Mouse (Mus musculus): ENCODE measurements at regions not wholly inside any gene's neighbourhood (a gene's known extent, or its start where the extent isn't known, plus 50 kb on each side); places are given as distances from the start of the nearest gene placed in this dataset.
A peak's percentile ranks its signal among the peaks of the same experiment; 100 is the strongest.

DNA sequence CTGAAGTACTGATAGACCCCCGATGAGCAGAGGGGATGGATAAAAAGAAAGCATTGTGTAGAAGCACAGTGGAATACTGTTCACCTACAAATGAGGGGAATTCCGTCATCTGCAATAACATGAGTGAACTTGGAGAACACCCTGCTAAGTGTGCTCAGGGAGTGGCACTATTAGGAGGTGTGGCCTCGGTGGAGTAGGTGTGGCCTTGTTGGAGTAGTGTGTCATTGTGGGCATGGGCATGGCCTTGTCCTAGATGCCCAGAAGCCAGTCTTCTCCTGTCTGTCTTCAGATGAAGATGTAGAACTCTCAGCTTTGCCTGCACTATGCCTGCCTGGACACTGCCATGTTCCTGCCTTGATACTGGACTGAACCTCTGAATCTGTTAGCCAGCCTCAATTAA lies 86.2 kb upstream of the Kl start:
- Histone ChIP-seq H3K27me3 (no peaks in the 10 kb centered on the region), H3K4me1 (no peaks in the 10 kb centered on the region), H3K4me2 (replicated peaks) (no peak overlapping the region), H3K9ac (no peak overlapping the region), H3K4me3 (no peak overlapping the region), H3K36me3 (no peaks in the 10 kb centered on the region), H3K27ac (no peak overlapping the region), H3K9me3 (replicated peaks) (no peaks in the 10 kb centered on the region; the same call in 1 of the 2 replicates)
- WGBS, result 87% methylated on average over 3 of the region's 3 CpGs
- ATAC-seq (ENCODE audit: low FRiP score), result no peak

DNA sequence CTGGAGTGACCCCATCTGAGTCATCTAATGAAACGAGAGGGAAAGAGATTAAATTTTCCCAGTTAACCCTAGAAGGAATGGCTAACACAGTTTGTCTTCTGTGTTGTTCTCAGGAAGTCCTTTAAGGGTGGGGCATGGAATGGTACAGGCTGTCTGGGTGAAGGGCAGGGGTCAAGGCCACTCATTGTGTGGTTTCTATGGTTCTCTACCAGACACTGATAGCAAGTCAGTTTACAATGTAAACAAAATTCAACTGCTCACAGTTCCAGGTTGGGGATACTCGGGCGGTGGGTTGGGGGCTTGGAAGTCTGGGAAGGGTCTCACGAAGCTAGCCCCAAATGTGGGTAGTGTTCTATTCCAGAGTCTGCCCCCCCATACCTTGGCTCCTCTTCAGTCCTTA lies 82.5 kb upstream of the Kl start:
- no peak overlapping the region for H3K4me3 ChIP-seq
- WGBS, result 82% methylated on average over 4 of the region's 4 CpGs
- no peaks in the 10 kb centered on the region for H3K4me1 ChIP-seq
- H3K9me3 ChIP-seq (replicated peaks), result no peaks in the 10 kb centered on the region; the same call in 1 of the 2 replicates
- no peaks in the 10 kb centered on the region for H3K27me3 ChIP-seq
- H3K9ac ChIP-seq, result no peak overlapping the region
- no peak overlapping the region for H3K27ac ChIP-seq
- ATAC-seq (ENCODE audit: low FRiP score), result no peak
- H3K4me2 ChIP-seq (replicated peaks), result no peak overlapping the region
- H3K36me3 ChIP-seq, result no peaks in the 10 kb centered on the region

DNA sequence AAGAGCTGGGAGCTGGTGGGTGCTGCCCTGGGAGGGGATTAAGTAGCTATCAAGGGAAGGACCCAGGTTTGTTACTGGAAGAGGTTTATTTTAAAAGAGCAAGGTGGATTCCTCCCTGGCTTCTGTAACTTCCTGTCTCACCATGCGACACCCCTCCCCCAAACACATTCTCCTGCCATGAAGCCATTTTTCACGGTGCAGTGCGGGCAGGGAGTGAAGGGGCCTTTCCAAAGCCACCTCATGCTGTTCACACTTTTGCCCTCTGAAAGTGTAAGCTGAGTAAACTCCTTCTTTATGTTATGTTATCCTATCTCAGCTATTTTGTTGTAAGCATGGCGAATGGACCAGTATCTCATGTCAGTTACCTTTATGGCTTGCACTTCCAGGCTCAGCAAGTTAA lies 73.6 kb upstream of the Kl start:
- H3K4me1 ChIP-seq, result no peaks in the 10 kb centered on the region

DNA sequence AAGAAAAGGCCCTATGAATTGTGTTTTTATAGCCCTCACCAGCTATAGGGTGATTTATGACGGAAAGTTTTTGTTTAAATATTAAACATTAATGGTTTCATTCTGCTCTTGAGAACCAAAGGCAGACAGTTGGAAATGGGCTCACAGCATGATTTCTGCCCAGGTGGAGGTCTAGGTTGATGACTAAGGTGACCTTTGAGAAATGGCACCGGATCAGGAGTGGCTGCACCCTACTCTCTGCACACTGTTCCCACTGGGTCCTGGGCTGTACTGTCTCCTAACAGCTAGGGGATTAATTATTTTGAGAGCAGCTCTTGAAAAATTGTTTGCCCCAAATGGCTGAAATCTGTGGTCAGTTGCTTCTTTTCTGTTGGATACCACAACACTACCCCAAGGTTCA lies 68.7 kb upstream of the Kl start:
- H3K27me3 ChIP-seq, result no peaks in the 10 kb centered on the region
- no peak overlapping the region for H3K9ac ChIP-seq
- no peaks in the 10 kb centered on the region for H3K4me1 ChIP-seq
- H3K36me3 ChIP-seq, result no peaks in the 10 kb centered on the region
- no peak for ATAC-seq (ENCODE audit: low FRiP score)
- H3K9me3 ChIP-seq (replicated peaks), result no peaks in the 10 kb centered on the region
- H3K27ac ChIP-seq, result no peak overlapping the region
- WGBS, result 75% methylated on average over 2 of the region's 2 CpGs
- H3K4me2 ChIP-seq (replicated peaks), result no peak overlapping the region
- no peak overlapping the region for H3K4me3 ChIP-seq

More for the DNA sequence above, 73.6 kb upstream of the Kl start:
- no peak for ATAC-seq (ENCODE audit: low FRiP score)
- Histone ChIP-seq H3K9me3 (replicated peaks) (no peaks in the 10 kb centered on the region), H3K4me2 (replicated peaks) (no peak overlapping the region), H3K27me3 (no peaks in the 10 kb centered on the region), H3K27ac (no peak overlapping the region), H3K9ac (no peak overlapping the region), H3K4me3 (no peak overlapping the region), H3K36me3 (no peaks in the 10 kb centered on the region)
- 61% methylated on average over 4 of the region's 4 CpGs for WGBS

DNA sequence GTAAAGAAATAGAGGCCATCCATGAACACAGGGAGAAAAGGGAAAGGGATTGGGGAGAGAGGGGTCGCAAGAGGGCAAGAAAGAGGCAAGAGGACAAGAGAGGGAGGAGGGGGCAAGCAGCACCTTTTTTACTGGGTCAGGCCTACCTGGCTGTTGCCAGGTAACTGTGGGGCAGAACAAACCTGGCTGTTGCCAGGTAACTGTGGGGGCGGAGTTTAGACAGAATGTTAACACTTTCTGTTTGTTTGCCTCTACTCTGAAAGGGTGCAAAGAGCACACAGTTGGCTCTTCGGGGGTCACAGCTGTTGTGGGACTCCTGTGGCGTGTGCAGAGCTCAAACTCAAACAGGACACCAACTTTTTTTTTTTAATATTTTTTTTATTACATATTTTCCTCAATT lies 62.3 kb upstream of the Kl start:
- no peak overlapping the region for H3K27ac ChIP-seq
- no peaks in the 10 kb centered on the region for H3K27me3 ChIP-seq
- no peak overlapping the region for H3K4me3 ChIP-seq
- H3K9ac ChIP-seq, result no peak overlapping the region
- peaks cover 4% of the 10 kb centered on the region; the same call in 1 of the 2 replicates for H3K4me1 ChIP-seq
- H3K4me2 ChIP-seq (replicated peaks), result no peak overlapping the region
- 79% methylated on average over 4 of the region's 4 CpGs for WGBS
- ATAC-seq (ENCODE audit: low FRiP score), result no peak
- H3K9me3 ChIP-seq (replicated peaks), result no peaks in the 10 kb centered on the region
- no peaks in the 10 kb centered on the region for H3K36me3 ChIP-seq

DNA sequence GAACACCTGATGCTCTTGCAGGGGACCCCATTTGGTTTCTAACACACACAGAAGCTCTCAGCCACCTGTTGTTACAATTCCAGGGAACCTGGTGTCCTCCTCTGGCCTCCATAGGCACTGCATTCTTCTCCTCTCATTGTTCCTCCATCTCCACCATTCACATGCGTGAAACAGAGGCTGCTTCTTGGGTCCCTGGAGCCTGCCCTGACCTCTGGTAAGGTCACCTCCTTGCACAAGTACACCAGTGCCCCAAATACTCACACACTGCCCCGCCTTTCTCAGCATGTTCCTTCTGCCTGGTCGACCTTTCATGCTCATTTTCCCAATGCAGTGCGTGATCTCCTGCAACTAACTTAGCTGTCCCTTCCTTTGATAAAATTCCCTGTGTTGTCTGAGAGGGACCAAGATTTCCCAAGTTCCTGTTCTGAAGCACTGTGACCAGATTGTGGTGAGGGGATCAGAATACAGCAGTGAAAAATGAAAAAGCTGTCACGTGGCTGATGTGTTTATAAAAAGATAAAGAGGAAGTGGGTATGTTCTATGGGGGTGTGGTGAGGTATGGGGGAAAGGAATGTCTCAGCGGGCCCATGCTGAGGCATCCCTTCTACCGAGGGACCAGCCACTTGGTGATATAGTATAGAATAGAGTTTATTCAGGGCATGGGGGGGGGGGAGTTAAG lies 61.0 kb upstream of the Kl start:
- no peak overlapping the region for H3K9ac ChIP-seq
- H3K9me3 ChIP-seq (replicated peaks), result no peaks in the 10 kb centered on the region
- no peak overlapping the region for H3K27ac ChIP-seq
- WGBS, result 48% methylated on average over 7 of the region's 7 CpGs
- peaks cover 4% of the 10 kb centered on the region; the same call in 1 of the 2 replicates for H3K4me1 ChIP-seq
- no peak overlapping the region for H3K4me2 ChIP-seq (replicated peaks)
- H3K4me3 ChIP-seq, result no peak overlapping the region
- no peaks in the 10 kb centered on the region for H3K27me3 ChIP-seq
- no peaks in the 10 kb centered on the region for H3K36me3 ChIP-seq
- ATAC-seq (ENCODE audit: low FRiP score), result no peak

DNA sequence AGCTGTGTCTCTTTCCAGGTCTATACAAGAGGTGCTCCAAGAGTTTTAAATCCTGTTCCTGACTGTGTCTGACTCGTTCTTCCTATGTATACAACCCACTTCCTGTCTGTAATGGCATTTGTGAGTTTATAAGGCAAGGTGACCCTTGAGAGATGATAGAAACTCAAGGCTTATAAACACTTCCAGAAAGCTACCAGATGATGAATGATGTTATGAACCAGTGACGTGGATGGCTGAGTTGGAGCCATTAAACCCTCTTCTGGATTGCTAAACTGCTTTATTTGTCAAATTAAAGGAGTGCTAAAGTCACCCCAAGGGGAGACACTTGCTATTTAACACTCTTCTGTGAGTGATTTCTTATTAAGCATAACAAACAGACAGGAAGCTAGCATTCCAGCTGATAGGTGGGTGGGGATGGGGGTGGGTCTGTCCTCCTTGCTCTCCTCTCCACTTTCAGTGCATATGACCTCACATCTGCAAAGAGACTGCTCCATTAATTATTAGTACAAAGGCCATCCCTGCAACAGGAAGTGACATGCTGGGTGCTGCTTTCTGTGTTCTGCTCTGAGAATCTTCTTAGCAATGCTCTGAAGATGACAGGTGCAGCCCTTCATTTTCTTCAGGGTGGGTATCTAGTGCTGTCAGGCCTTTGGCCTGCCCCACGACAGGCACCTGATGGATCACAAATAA lies 58.2 kb upstream of the Kl start:
- Histone ChIP-seq H3K36me3 (no peaks in the 10 kb centered on the region), H3K4me1 (peaks cover 4% of the 10 kb centered on the region; the same call in 1 of the 2 replicates), H3K27ac (0 out of 2 replicates have a peak overlapping the region, but pooled peaks have one; percentile 2), H3K27me3 (no peaks in the 10 kb centered on the region), H3K9ac (no peak overlapping the region), H3K4me3 (no peak overlapping the region), H3K9me3 (replicated peaks) (no peaks in the 10 kb centered on the region), H3K4me2 (replicated peaks) (no peak overlapping the region)
- peak; percentile 60; the same call in 1 of the 2 replicates for ATAC-seq (ENCODE audit: low FRiP score)
- WGBS, result 56% methylated on average over 3 of the region's 3 CpGs

DNA sequence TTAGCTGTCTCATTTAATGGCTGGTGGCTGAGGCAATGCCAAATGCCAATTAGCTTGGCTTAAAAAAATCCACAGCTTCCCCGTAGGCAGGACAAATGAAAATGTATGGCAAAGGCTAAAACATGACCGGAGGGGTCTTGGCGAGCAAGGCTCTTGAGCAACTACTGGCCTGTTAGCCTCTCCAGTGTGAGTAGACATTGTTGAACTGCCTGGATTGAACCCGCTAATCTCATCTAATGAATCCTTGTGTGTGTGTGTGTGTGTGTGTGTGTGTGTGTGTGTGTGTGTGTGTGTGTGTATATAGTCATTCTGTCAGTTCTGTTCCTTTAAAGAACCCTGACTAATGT lies 57.7 kb upstream of the Kl start:
- Histone ChIP-seq H3K9ac (no peak overlapping the region), H3K27me3 (no peaks in the 10 kb centered on the region), H3K36me3 (no peaks in the 10 kb centered on the region), H3K27ac (0 out of 2 replicates have a peak overlapping the region, but pooled peaks have one; percentile 2), H3K4me3 (no peak overlapping the region), H3K4me1 (peaks cover 4% of the 10 kb centered on the region; the same call in 1 of the 2 replicates), H3K9me3 (replicated peaks) (no peaks in the 10 kb centered on the region), H3K4me2 (replicated peaks) (no peak overlapping the region)
- no peak for ATAC-seq (ENCODE audit: low FRiP score)
- WGBS, result 65% methylated on average over 4 of the region's 4 CpGs

DNA sequence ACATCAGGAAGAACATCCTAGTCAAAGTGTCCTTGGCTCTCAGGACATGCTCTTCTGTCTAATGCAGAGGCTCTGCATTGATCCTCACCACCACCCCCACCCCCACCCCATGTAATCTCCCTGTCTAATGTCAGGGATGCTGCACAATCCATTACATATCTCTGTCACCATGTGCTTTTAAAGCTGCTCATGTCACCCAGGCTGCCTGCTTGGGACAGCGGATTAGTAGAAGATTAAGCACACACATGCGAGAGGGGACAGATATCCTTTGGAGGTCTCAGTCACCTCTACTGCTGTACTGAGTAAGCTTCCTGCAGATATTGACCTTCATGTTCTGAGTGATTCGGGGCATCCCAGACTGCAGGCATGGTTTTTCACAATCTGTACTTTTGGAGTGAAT lies 50.7 kb upstream of the Kl start:
- no peaks in the 10 kb centered on the region for H3K36me3 ChIP-seq
- H3K9me3 ChIP-seq (replicated peaks), result no peaks in the 10 kb centered on the region
- WGBS, result 77% methylated on average over 3 of the region's 3 CpGs
- no peak overlapping the region for H3K4me3 ChIP-seq
- ATAC-seq (ENCODE audit: low FRiP score), result no peak
- peaks cover 7% of the 10 kb centered on the region for H3K4me1 ChIP-seq
- H3K27ac ChIP-seq, result no peak overlapping the region
- no peak overlapping the region for H3K4me2 ChIP-seq (replicated peaks)
- no peak overlapping the region for H3K9ac ChIP-seq
- no peaks in the 10 kb centered on the region for H3K27me3 ChIP-seq

Data from hindbrain, embryonic 12.5 days (tissue).